Mouse (Mus musculus): ENCODE measurements around the gene Vmn1r10. TPM values are rescaled to one million over a fixed set of nuclear protein-coding genes. Genes with fewer than 3 reads are reported as not detected.

Gene Vmn1r10
- not detected for total RNA-seq (2021)

GRCm38 (mm10) chr6:57109154-57109553 is at the start of gene Vmn1r10:
Gene Vmn1r10, plus strand, starts transcription at chr6:57109454.
- DNase-seq (ENCODE audit: extremely low spot score in 1 of 2, low spot score in 1 of 2), result no peak

GRCm38 (mm10) chr6:57063730-57064129 is 45.5 kb upstream of the Vmn1r10 start:
- DNase-seq (ENCODE audit: extremely low spot score in 1 of 2, low spot score in 1 of 2), result no peak

GRCm38 (mm10) chr6:57066487-57066886 is 42.8 kb upstream of the Vmn1r10 start, which contains the start of gene Vmn1r9:
Gene Vmn1r9, plus strand, starts transcription at chr6:57066787.
- DNase-seq (ENCODE audit: extremely low spot score in 1 of 2, low spot score in 1 of 2), result no peak

- DNase-seq (ENCODE audit: extremely low spot score in 1 of 2, low spot score in 1 of 2), result no peak
These were observed 2.9 kb upstream of the Vmn1r10 start for GRCm38 (mm10) chr6:57106358-57106757.

- DNase-seq (ENCODE audit: extremely low spot score in 1 of 2, low spot score in 1 of 2), result no peak
These were observed 23.9 kb downstream of the Vmn1r10 start, which contains the start of gene Vmn1r11 for GRCm38 (mm10) chr6:57133155-57133554. Gene Vmn1r11, plus strand, starts transcription at chr6:57133455.

GRCm38 (mm10) chr6:57156619-57157018 is 47.4 kb downstream of the Vmn1r10 start, which contains the start of gene Vmn1r12:
Gene Vmn1r12, plus strand, starts transcription at chr6:57156919.
- DNase-seq (ENCODE audit: extremely low spot score in 1 of 2, low spot score in 1 of 2), result no peak

Other genes with a start within 250 kb of the Vmn1r10 start
- 10 to 100 TPM; 40.9 TPM for gene Nt5c3, start 185.5 kb upstream of the Vmn1r10 start, total RNA-seq (2021)
- under 1 TPM; 0.16 to 0.22 TPM for gene Vmn1r4, start 185.4 kb upstream of the Vmn1r10 start, total RNA-seq (2021)
- not detected for gene Vmn1r5, start 139.2 kb upstream of the Vmn1r10 start, total RNA-seq (2021)
- gene Vmn1r6, start 112.2 kb upstream of the Vmn1r10 start, total RNA-seq (2021), result not detected
- not detected for gene Vmn1r7, start 84.1 kb upstream of the Vmn1r10 start, total RNA-seq (2021)
- gene Vmn1r8, start 77.2 kb upstream of the Vmn1r10 start, total RNA-seq (2021), result not detected
- gene Vmn1r9, start 42.7 kb upstream of the Vmn1r10 start, total RNA-seq (2021), result not detected
- not detected for gene Vmn1r11, start 24.0 kb downstream of the Vmn1r10 start, total RNA-seq (2021)
- not detected for gene Vmn1r12, start 47.5 kb downstream of the Vmn1r10 start, total RNA-seq (2021)
- gene Vmn1r13, start 93.8 kb downstream of the Vmn1r10 start, total RNA-seq (2021), result not detected
- gene Vmn1r14, start 122.2 kb downstream of the Vmn1r10 start, total RNA-seq (2021), result not detected
- not detected for gene Vmn1r15, start 148.5 kb downstream of the Vmn1r10 start, total RNA-seq (2021)
- gene Vmn1r16, start 220.0 kb downstream of the Vmn1r10 start, total RNA-seq (2021), result not detected